Mouse (Mus musculus): Measurements from ENCODE around the gene Fam90a1a. TPM values are rescaled to one million over a fixed set of nuclear protein-coding genes. Genes with fewer than 3 reads are reported as not detected.
A peak's percentile ranks its signal among the peaks of the same experiment; 100 is the strongest.
"Not testable (repeated sequence)": the region's sequence is repeated elsewhere in the genome, so short reads cannot be mapped to it uniquely, and the experiment has no call there.

Fam90a1a gene
- not detected in 2 replicates for polyA plus RNA-seq (2016; fragmentation: Nextera tagmentation; extraction: Ambion mirVana)

DNA sequence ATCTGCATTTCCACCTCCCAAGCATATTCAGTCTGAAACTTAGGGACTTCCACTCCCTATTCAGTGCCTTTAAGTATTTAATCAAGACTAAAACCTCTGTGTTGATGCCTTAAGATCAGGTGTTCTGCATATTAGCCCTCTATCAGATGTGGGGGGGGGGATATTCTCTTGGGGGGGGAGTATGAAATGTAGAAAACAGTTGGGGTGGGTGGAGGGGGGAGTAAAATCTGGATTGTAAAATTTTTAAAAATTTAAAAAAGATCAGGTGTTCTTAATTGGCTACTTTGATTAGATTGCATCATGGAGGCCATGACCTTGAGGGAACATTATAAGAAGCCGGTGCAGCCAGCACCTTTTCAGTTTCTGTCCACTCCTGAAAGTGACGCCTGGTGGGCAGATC is at the start of gene Fam90a1a:
Gene Fam90a1a, plus strand, starts transcription at position 301 of the 400 bp plus-strand sequence.
- WGBS: 92% methylated on average over 2 of the region's 2 CpGs
- Histone ChIP-seq H3K4me3 (no peak within 1 kb of the TSS), H3K9me3 (no peaks in the 10 kb centered on the region), H3K27ac (no peak within 1 kb of the TSS), H3K36me3 (replicated peaks) (no peaks in the 10 kb centered on the region), H3K4me1 (no peaks in the 10 kb centered on the region), H3K27me3 (ENCODE audit: poor library complexity, severe bottlenecking) (no peaks in the 10 kb centered on the region)
- no peak for DNase-seq (ENCODE audit: extremely low spot score, low spot score)

DNA sequence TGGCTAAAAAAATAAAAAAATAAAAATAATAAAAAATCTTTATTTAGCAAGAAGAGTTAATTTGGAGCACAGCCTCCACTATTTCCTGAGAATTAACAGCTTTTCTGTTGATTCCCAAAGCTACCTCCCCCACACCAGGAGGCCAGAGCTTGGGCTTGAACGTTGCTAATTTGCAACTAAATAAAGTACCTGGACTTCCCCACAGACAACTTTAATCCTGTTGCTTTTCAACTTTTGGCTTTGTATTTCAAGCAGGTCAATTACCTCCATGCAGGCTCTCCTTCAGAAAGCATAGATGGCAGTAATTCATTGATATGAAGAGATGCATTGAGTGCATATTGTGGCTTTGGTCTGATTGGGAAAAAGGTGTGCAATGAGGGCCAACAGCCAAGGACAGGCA is 46.6 kb upstream of the Fam90a1a start:
- no peak overlapping the region for H3K4me3 ChIP-seq
- no peak for DNase-seq (ENCODE audit: extremely low spot score, low spot score)
- no peak overlapping the region for H3K27ac ChIP-seq
- H3K36me3 ChIP-seq (replicated peaks): no peaks in the 10 kb centered on the region
- no peaks in the 10 kb centered on the region for H3K9me3 ChIP-seq
- 7% methylated on average over 1 of the region's 1 CpGs for WGBS
- H3K27me3 ChIP-seq (ENCODE audit: poor library complexity, severe bottlenecking): no peaks in the 10 kb centered on the region
- H3K4me1 ChIP-seq: peaks cover under 1% of the 10 kb centered on the region

DNA sequence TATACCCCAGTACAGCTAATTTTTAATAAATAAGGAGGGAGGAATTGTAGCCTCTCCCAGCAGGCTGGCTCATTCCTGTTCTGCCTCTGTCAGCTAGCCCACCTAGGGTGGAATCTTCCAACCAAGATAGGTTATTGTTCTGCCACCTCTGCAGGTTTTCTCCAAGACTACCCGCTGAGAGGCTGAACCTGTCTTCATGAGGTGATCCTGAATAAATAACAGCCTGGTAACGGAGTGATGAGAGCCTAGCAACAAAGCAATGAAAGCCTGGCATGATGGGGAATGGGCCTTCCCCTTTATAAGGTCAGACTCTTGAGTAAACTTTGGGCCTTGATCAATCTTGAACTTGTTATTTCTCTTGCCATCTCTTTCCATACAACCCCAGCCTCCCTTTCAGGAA is 46.0 kb upstream of the Fam90a1a start:
- no peaks in the 10 kb centered on the region for H3K27me3 ChIP-seq (ENCODE audit: poor library complexity, severe bottlenecking)
- WGBS: 19% methylated on average over 2 of the region's 2 CpGs

DNA sequence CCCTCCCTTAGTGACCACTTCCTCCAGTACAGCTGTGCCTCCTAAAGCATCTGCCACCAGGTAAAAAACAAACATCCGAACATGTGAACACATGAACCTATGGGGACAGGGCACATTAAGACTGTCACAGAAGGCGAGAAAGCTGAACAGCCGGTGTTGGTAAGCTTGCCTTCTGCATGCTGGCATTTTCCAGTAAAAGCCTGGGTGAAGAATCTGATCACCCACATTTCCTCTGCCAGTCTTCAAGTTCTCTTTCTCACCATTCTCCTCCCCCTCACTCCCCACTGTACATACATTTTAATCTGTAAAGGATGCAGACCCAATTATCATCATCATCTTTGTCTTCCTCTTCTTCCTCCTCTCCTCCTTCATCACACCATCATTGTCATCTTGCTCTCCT is 42.9 kb upstream of the Fam90a1a start:
- Histone ChIP-seq H3K9me3 (no peaks in the 10 kb centered on the region), H3K36me3 (replicated peaks) (no peaks in the 10 kb centered on the region), H3K27ac (no peak overlapping the region), H3K27me3 (ENCODE audit: poor library complexity, severe bottlenecking) (no peaks in the 10 kb centered on the region), H3K4me3 (no peak overlapping the region), H3K4me1 (no peaks in the 10 kb centered on the region)
- no peak for DNase-seq (ENCODE audit: extremely low spot score, low spot score)
- 80% methylated on average over 3 of the region's 3 CpGs for WGBS

More for the DNA sequence above, 46.0 kb upstream of the Fam90a1a start:
- no peaks in the 10 kb centered on the region for H3K36me3 ChIP-seq (replicated peaks)
- H3K4me3 ChIP-seq: no peak overlapping the region
- no peaks in the 10 kb centered on the region for H3K9me3 ChIP-seq
- no peak for DNase-seq (ENCODE audit: extremely low spot score, low spot score)
- no peaks in the 10 kb centered on the region for H3K4me1 ChIP-seq
- no peak overlapping the region for H3K27ac ChIP-seq

DNA sequence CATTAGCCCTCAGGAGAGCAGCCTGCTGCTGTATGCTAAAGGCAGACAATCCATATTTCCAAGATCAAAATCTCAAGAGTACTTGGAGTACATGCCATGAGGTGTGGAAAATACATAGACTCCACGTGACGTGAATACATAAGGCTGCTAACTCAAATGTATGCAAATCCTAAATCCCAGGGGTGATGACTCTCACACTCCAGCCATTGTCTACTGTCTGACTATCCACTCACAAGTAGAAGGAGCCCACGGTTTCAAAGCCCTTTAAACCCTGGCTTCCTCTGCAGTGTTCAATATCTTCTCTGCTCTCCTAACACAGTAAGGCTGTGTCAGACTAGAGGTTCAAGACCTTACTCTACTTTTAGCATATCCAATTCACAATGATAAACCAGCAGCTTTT is 27.8 kb upstream of the Fam90a1a start:
- H3K27ac ChIP-seq; H3K4me3 ChIP-seq; DNase-seq (ENCODE audit: extremely low spot score, low spot score); H3K4me1 ChIP-seq; H3K27me3 ChIP-seq (ENCODE audit: poor library complexity, severe bottlenecking); H3K36me3 ChIP-seq (replicated peaks); H3K9me3 ChIP-seq: not testable (repeated sequence)
- WGBS: 85% methylated on average over 3 of the region's 3 CpGs

DNA sequence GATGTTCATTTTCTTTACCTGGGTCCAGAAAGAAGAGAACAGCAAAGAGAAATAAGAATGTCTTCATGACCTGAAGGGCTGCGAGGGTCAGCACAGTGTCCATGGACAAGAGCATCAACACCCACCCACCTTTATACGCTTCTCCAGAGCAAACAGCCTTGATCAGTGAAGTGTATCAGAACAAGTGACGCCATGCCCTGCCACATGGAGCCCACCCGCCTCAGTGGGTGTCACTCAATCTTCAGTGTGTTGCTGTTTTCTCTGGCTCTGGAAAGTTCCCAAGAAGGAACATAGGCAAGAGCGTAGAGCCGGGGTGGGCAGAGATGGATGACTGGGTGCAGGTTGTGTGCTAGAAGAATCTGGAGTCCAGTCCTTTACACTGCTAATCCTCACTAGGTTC is 25.9 kb upstream of the Fam90a1a start, which contains the start of gene Defb15:
Gene Defb15, minus strand, starts transcription at position 101 of the 400 bp plus-strand sequence.
- H3K27me3 ChIP-seq (ENCODE audit: poor library complexity, severe bottlenecking): no peaks in the 10 kb centered on the region
- no peaks in the 10 kb centered on the region for H3K36me3 ChIP-seq (replicated peaks)
- H3K4me1 ChIP-seq: no peaks in the 10 kb centered on the region
- no peak within 1 kb of the TSS for H3K4me3 ChIP-seq
- H3K9me3 ChIP-seq: 0 out of 2 replicates have a peak, but pooled peaks cover 4% of the 10 kb centered on the region
- H3K27ac ChIP-seq: no peak within 1 kb of the TSS
- no peak for DNase-seq (ENCODE audit: extremely low spot score, low spot score)
- 91% methylated on average over 6 of the region's 6 CpGs for WGBS

DNA sequence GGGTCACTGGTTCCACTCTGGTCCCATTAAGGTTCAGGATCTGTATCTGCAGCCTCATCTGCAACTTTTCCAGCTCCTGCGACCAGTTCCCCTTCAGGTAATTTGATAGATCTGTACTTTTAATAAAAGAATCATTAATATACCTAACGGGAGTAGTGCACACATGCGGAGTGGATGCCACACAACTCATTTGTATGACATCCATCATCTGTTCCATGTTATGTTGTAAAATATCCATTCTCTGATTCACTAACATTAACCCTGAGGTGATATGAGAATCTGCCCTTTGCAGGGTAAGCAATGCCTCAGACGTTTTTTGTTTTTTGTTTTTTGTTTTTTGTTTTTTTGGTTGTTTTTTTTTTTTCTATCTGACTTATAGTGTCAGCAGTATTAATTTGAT is 20.5 kb upstream of the Fam90a1a start, which contains the start of gene Defb35:
Gene Defb35, plus strand, starts transcription at position 301 of the 400 bp plus-strand sequence.
- H3K27me3 ChIP-seq (ENCODE audit: poor library complexity, severe bottlenecking); DNase-seq (ENCODE audit: extremely low spot score, low spot score); H3K9me3 ChIP-seq; H3K4me1 ChIP-seq; H3K4me3 ChIP-seq; H3K27ac ChIP-seq; H3K36me3 ChIP-seq (replicated peaks): not testable (repeated sequence)
- 94% methylated on average over 4 of the region's 4 CpGs for WGBS

DNA sequence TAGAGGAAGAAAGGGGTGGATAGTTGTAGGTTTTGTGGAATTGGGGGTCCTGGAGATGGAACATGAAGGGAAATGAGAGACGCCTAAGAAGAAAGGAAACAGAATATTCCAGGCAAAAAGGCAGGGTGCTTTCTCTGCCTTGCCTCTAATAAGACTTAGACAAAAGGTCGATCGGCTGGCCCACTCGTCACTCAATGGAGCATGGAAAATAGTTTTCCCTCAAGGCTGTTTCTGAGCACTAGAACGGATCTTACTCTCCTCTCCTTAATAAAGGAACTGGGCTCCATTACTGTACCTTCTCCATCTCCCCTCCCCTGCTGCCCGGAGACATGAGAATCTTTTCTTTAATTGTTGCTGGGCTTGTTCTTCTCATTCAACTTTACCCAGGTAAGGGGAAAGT is 12.1 kb upstream of the Fam90a1a start, which contains the start of gene Defb13:
Gene Defb13, plus strand, starts transcription at position 301 of the 400 bp plus-strand sequence.
- no peaks in the 10 kb centered on the region for H3K4me1 ChIP-seq
- DNase-seq (ENCODE audit: extremely low spot score, low spot score): no peak
- H3K27me3 ChIP-seq (ENCODE audit: poor library complexity, severe bottlenecking): no peaks in the 10 kb centered on the region
- H3K36me3 ChIP-seq (replicated peaks): no peaks in the 10 kb centered on the region
- no peak within 1 kb of the TSS for H3K27ac ChIP-seq
- no peaks in the 10 kb centered on the region; the same call in 1 of the 2 replicates for H3K9me3 ChIP-seq
- no peak within 1 kb of the TSS for H3K4me3 ChIP-seq
- 87% methylated on average over 6 of the region's 6 CpGs for WGBS

DNA sequence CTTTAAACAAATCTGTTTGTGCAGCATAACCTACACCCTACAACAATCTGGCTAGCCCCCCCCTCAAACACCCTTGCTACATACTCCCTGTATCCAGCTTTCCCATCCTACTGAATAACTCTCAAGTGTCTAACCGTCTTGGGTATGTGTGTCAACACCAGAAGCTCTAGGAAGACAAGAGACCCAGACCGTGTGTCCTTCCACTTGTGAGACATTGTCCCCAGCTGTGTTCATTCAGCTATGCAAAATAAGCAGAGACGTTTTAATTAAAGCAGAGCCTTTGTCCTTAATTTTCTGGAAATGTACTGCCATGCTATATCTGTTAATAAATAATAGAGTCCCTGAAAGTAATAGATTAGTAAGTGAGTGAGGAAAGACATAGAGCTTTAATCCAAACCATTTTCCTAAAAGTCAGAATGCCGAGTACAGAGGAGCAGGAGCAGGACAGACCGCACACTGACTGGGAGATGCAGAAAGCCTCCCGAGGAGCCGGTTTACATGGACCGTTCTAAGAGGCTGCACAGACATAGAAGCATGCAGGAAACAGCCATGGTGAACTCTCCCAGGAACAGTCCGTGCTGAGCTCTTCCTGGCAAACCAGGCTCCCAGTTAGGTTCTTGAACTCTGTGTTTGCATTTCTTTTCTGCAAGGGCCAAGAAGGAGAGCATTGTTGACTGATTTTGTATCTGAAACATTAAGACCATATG is 11.1 kb upstream of the Fam90a1a start:
- 76% methylated on average over 9 of the region's 9 CpGs for WGBS
- DNase-seq (ENCODE audit: extremely low spot score, low spot score): no peak

DNA sequence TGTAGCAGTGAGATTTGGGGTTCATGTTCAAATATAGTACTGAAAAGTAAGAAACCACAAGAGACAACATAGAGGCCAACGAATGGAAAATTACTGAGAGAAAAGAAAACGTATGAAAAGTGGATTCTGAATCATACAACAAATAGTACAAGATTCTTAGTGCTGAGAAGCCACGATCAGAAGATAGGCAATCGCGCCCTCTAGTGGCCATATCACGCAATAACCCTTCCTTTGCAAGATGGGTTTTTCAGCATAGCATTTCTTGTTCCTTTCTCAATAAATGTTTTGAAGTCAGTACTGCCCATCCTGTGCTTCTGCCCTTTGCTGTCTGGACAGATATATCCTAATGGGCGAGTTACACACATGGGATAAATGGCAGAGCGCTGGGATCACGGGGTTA is 3.2 kb upstream of the Fam90a1a start:
- no peaks in the 10 kb centered on the region for H3K27me3 ChIP-seq (ENCODE audit: poor library complexity, severe bottlenecking)
- WGBS: 10% methylated on average over 9 of the region's 9 CpGs
- no peak overlapping the region for H3K27ac ChIP-seq
- DNase-seq (ENCODE audit: extremely low spot score, low spot score): peak; percentile 52
- no peaks in the 10 kb centered on the region for H3K9me3 ChIP-seq
- H3K4me1 ChIP-seq: no peaks in the 10 kb centered on the region
- no peaks in the 10 kb centered on the region for H3K36me3 ChIP-seq (replicated peaks)
- no peak overlapping the region for H3K4me3 ChIP-seq

More for the DNA sequence above, 11.1 kb upstream of the Fam90a1a start:
- Histone ChIP-seq H3K27ac (no peak overlapping the region), H3K9me3 (no peaks in the 10 kb centered on the region), H3K36me3 (replicated peaks) (no peaks in the 10 kb centered on the region), H3K4me1 (no peaks in the 10 kb centered on the region), H3K27me3 (ENCODE audit: poor library complexity, severe bottlenecking) (no peaks in the 10 kb centered on the region), H3K4me3 (no peak overlapping the region)

DNA sequence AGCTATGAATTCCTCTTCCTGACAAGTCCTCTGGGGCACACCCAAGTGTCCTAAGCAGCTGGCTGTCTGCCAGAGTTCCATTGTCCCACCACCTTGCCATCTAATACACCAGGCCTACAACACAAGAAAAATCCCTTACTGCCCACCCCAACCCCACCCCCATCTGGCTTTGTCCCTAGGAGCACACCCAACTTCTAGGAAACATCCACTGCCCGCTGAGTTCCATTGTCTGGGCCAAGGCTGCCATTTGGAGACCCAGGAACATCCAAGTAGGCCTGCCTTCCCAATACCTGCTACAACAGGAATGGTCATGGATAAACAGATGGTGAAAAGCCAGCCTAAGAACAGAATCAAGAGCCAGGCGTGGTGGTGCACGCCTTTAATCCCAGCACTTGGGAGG is 2.2 kb upstream of the Fam90a1a start:
- Histone ChIP-seq H3K4me3 (no peak overlapping the region), H3K9me3 (no peaks in the 10 kb centered on the region), H3K36me3 (replicated peaks) (no peaks in the 10 kb centered on the region), H3K4me1 (no peaks in the 10 kb centered on the region), H3K27me3 (ENCODE audit: poor library complexity, severe bottlenecking) (no peaks in the 10 kb centered on the region), H3K27ac (no peak overlapping the region)
- DNase-seq (ENCODE audit: extremely low spot score, low spot score): no peak
- WGBS: 87% methylated on average over 3 of the region's 3 CpGs

DNA sequence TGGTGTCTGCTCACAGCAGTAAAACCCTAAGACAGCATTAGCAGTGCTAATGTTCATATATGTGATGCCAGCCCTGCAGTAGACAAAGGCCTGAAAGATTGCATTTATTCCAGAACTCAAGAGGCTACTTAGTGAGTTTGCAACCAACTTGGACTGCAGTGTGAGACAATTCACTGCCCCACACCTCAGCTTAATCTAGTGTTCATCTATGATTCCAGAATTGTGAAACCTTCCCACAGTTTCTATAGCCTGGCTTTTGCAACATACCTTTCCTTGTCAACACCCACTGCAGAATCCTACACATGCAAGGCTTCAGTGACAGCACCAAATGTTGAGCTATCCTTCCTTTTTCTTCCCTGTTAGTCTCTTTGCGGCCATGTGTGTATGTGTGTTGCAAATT is 8.1 kb downstream of the Fam90a1a start:
- no peak for DNase-seq (ENCODE audit: extremely low spot score, low spot score)
- WGBS: 81% methylated on average over 1 of the region's 1 CpGs
- Histone ChIP-seq H3K36me3 (replicated peaks) (no peaks in the 10 kb centered on the region), H3K27ac (no peak overlapping the region), H3K27me3 (ENCODE audit: poor library complexity, severe bottlenecking) (no peaks in the 10 kb centered on the region), H3K4me1 (no peaks in the 10 kb centered on the region), H3K4me3 (no peak overlapping the region), H3K9me3 (no peaks in the 10 kb centered on the region)

DNA sequence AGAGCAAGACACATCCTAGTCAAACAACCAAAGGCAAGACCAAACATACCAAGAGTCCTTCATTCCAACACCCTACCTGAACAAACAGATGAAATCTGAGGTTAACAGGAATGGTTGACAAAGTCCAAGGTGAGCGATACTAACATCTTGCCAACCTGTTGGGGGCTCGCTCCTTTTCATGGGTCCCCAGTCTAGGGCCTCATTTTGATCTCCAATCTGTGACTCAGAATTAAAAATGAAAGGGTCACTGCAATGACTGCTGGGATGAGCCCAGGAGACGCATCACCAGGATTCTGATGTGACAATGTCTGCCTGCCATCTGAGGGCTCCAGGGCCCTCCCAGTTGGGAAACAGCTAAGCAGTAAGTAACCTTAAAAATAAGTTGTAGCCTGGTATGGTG is 11.0 kb downstream of the Fam90a1a start, which contains the start of gene Ccdc70:
Gene Ccdc70, plus strand, starts transcription at position 301 of the 400 bp plus-strand sequence.
- Histone ChIP-seq H3K4me1 (no peaks in the 10 kb centered on the region), H3K9me3 (no peaks in the 10 kb centered on the region), H3K27me3 (ENCODE audit: poor library complexity, severe bottlenecking) (no peaks in the 10 kb centered on the region), H3K36me3 (replicated peaks) (no peaks in the 10 kb centered on the region), H3K27ac (no peak within 1 kb of the TSS), H3K4me3 (no peak within 1 kb of the TSS)
- DNase-seq (ENCODE audit: extremely low spot score, low spot score): no peak
- 91% methylated on average over 3 of the region's 3 CpGs for WGBS

All from forebrain, embryonic 10.5 days (tissue).